Mouse (Mus musculus): Measurements from ENCODE around the gene Mfsd11. TPM values are rescaled to one million over a fixed set of nuclear protein-coding genes. Genes with fewer than 3 reads are reported as not detected.
A peak's percentile ranks its signal among the peaks of the same experiment; 100 is the strongest.
"Not testable (repeated sequence)": the region's sequence is repeated elsewhere in the genome, so short reads cannot be mapped to it uniquely, and the experiment has no call there.

Mfsd11 gene
- polyA plus RNA-seq, 1 experiment from 2014 or later, result 44.8 TPM

DNA sequence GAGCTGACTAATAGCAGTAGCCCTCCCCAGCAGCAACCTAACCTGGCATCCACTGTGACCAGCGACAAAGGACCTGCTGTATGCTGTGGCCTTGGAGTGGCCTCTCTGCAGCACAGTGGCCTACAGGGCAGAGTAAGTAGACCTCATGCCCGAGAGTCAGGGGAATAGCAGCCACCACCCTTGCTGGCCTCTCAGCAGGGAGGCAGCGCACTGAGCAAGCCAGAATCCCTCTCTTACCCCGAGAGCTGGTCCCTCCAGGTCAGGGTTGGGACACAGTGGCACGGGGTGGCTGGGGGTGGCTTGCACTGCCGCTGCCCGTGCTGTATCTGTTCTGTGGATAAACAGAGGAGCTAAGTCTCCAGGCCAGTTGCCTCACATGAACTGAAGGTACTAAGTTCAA, 12.6 kb upstream of the Mfsd11 start:
- no peak overlapping the region for H3K4me3 ChIP-seq (replicated peaks)
- H3K36me3 ChIP-seq, result peaks cover 64% of the 10 kb centered on the region
- H3K27ac ChIP-seq (replicated peaks), result no peak overlapping the region
- 0 out of 2 replicates have a peak overlapping the region, but pooled peaks have one; percentile 15 for H3K4me2 ChIP-seq (replicated peaks)
- 75% methylated on average over 7 of the region's 7 CpGs for WGBS
- no peak for ATAC-seq (ENCODE audit: insufficient number of reproducible peaks, low FRiP score, low TSS enrichment, low read depth)
- H3K27me3 ChIP-seq, result no peaks in the 10 kb centered on the region
- H3K9me3 ChIP-seq (replicated peaks), result no peaks in the 10 kb centered on the region
- no peak overlapping the region for H3K9ac ChIP-seq
- peaks cover 43% of the 10 kb centered on the region for H3K4me1 ChIP-seq

GRCm38 (mm10) chr11:116840748-116841147, 11.5 kb upstream of the Mfsd11 start:
- H3K9ac ChIP-seq, result no peak overlapping the region; the same call in 1 of the 2 replicates
- H3K27ac ChIP-seq (replicated peaks), result no peak overlapping the region
- peaks cover 52% of the 10 kb centered on the region for H3K36me3 ChIP-seq
- no peaks in the 10 kb centered on the region for H3K27me3 ChIP-seq
- 67% methylated on average over 4 of the region's 4 CpGs for WGBS
- H3K4me2 ChIP-seq (replicated peaks), result peak overlapping the region; percentile 71
- peak overlapping the region; percentile 73 for H3K4me3 ChIP-seq (replicated peaks)
- no peak for ATAC-seq (ENCODE audit: insufficient number of reproducible peaks, low FRiP score, low TSS enrichment, low read depth)
- no peaks in the 10 kb centered on the region for H3K9me3 ChIP-seq (replicated peaks)
- H3K4me1 ChIP-seq, result peaks cover 44% of the 10 kb centered on the region

DNA sequence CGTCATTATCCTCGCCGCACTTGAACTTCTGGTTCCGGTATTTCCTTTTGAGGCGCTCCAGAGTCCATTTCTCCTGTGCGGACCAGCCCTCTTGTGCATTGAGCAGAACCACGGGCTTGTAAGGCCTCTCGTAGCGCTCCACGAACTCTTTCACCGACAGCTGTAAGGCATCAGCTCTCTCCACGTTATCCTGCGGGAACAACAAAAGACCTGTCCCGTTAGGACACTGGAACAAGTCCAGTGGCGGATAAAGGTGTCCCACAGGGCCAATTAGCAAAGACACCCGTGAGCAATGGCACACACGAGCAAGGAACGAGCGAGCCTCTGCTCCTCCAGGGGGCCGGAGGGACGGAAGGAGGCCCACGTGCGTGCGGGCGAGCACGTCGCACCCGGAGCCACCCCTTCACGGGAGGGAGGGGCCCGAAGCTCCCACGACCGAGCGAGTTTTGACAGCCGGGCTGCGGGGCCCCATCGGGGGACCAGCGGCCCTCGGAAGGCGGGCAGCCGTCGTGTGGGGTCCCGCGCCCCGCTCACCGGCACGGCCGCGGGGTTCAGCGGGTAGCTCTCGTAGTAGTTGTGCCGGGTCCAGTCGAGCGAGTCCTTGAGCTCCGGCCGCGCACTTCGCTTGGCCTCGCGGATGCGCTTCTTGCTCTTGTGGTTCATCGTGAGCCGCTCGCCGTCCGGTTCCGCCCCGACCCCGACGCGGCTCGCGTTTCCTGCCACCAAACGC, 9.5 kb upstream of the Mfsd11 start:
- H3K36me3 ChIP-seq, result peaks cover 37% of the 10 kb centered on the region

GRCm38 (mm10) chr11:116843261-116844233, 8.7 kb upstream of the Mfsd11 start, which contains the start of the genes Mettl23 and Jmjd6:
TSS of gene Mettl23 (plus strand) at chr11:116843278.
TSS of gene Jmjd6 (minus strand) at chr11:116843449.
- Histone ChIP-seq H3K36me3 (peaks cover 37% of the 10 kb centered on the region), H3K4me3 (replicated peaks) (peak within 1 kb of the TSS; percentile 73), H3K9ac (peak within 1 kb of the TSS; percentile 71), H3K4me1 (peaks cover 46% of the 10 kb centered on the region), H3K9me3 (replicated peaks) (no peaks in the 10 kb centered on the region), H3K4me2 (replicated peaks) (peak within 1 kb of the TSS; percentile 71), H3K27me3 (no peaks in the 10 kb centered on the region), H3K27ac (replicated peaks) (peak within 1 kb of the TSS; percentile 97)
- under 1% methylated on average over 72 of the region's 72 CpGs for WGBS
- ATAC-seq (ENCODE audit: insufficient number of reproducible peaks, low FRiP score, low TSS enrichment, low read depth), result peak; percentile 97

More for the DNA sequence above, 9.5 kb upstream of the Mfsd11 start:
- Histone ChIP-seq H3K9ac (peak overlapping the region; percentile 71), H3K27ac (replicated peaks) (peak overlapping the region; percentile 97), H3K9me3 (replicated peaks) (no peaks in the 10 kb centered on the region), H3K4me2 (replicated peaks) (peak overlapping the region; percentile 71), H3K4me1 (peaks cover 51% of the 10 kb centered on the region), H3K4me3 (replicated peaks) (peak overlapping the region; percentile 73), H3K27me3 (no peaks in the 10 kb centered on the region)
- peak; percentile 71 for ATAC-seq (ENCODE audit: insufficient number of reproducible peaks, low FRiP score, low TSS enrichment, low read depth)
- WGBS, result under 1% methylated on average over 73 of the region's 73 CpGs

- Histone ChIP-seq H3K27me3 (no peaks in the 10 kb centered on the region), H3K4me3 (replicated peaks) (no peak overlapping the region), H3K36me3 (peaks cover 24% of the 10 kb centered on the region), H3K4me2 (replicated peaks) (no peak overlapping the region), H3K9me3 (replicated peaks) (no peaks in the 10 kb centered on the region), H3K9ac (no peak overlapping the region), H3K27ac (replicated peaks) (peak overlapping the region; percentile 13), H3K4me1 (peaks cover 27% of the 10 kb centered on the region)
- 74% methylated on average over 4 of the region's 4 CpGs for WGBS
- no peak for ATAC-seq (ENCODE audit: insufficient number of reproducible peaks, low FRiP score, low TSS enrichment, low read depth)
Measured at GRCm38 (mm10) chr11:116846593-116847181, 5.6 kb upstream of the Mfsd11 start.

- ATAC-seq (ENCODE audit: insufficient number of reproducible peaks, low FRiP score, low TSS enrichment, low read depth), result no peak
- H3K9ac ChIP-seq, result no peak overlapping the region
- WGBS, result 84% methylated on average over 3 of the region's 3 CpGs
- no peaks in the 10 kb centered on the region for H3K27me3 ChIP-seq
- H3K36me3 ChIP-seq, result peaks cover 24% of the 10 kb centered on the region
- H3K27ac ChIP-seq (replicated peaks), result peak overlapping the region; percentile 13
- no peak overlapping the region for H3K4me3 ChIP-seq (replicated peaks)
- H3K4me1 ChIP-seq, result peaks cover 26% of the 10 kb centered on the region
- no peak overlapping the region for H3K4me2 ChIP-seq (replicated peaks)
- H3K9me3 ChIP-seq (replicated peaks), result no peaks in the 10 kb centered on the region
Measured at GRCm38 (mm10) chr11:116847187-116848085, 4.8 kb upstream of the Mfsd11 start.

- Histone ChIP-seq H3K9me3 (replicated peaks) (no peaks in the 10 kb centered on the region), H3K36me3 (peaks cover 24% of the 10 kb centered on the region), H3K9ac (no peak overlapping the region), H3K27me3 (no peaks in the 10 kb centered on the region), H3K27ac (replicated peaks) (0 out of 2 replicates have a peak overlapping the region, but pooled peaks have one; percentile 28), H3K4me1 (peaks cover 26% of the 10 kb centered on the region), H3K4me2 (replicated peaks) (no peak overlapping the region), H3K4me3 (replicated peaks) (no peak overlapping the region)
- WGBS, result 72% methylated on average over 5 of the region's 5 CpGs
- ATAC-seq (ENCODE audit: insufficient number of reproducible peaks, low FRiP score, low TSS enrichment, low read depth), result no peak
Measured at GRCm38 (mm10) chr11:116848086-116848876, 4.0 kb upstream of the Mfsd11 start.

DNA sequence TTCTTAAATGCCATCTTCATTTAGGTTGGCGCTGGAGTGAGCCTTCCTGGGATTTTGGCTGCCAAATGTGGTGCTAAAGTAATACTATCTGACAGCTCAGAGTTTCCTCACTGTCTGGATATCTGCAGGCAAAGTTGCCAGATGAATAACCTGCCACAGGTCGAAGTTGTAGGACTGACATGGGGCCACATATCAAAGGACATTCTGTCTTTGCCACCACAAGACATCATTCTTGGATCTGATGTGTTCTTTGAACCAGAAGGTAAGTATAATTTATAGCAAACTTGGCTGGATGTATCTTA, 3.4 kb upstream of the Mfsd11 start:
- H3K9ac ChIP-seq; H3K27me3 ChIP-seq; H3K4me2 ChIP-seq (replicated peaks); H3K9me3 ChIP-seq (replicated peaks); ATAC-seq (ENCODE audit: insufficient number of reproducible peaks, low FRiP score, low TSS enrichment, low read depth); H3K4me3 ChIP-seq (replicated peaks); H3K27ac ChIP-seq (replicated peaks): not testable (repeated sequence)
- peaks cover 25% of the 10 kb centered on the region for H3K4me1 ChIP-seq
- H3K36me3 ChIP-seq, result peaks cover 24% of the 10 kb centered on the region
- 67% methylated on average over 2 of the region's 2 CpGs for WGBS

DNA sequence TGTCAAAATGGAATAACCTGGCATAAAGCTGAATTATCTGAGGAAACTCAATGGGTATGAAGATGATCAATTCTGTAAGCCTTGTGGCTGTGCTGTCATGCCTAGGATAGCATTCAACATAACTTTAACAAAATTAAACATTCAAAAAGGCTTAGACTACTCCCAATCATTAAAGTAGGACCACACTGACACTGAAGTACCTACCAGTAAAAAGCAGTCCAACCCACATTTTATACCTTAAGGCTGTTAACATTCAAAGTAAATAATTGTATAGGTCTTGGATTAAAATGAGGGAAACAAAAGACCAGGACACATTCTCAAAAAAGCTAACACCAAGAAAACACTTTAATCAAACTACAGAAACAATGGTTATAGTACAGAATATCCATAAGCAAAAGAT, 2.7 kb upstream of the Mfsd11 start:
- Histone ChIP-seq H3K4me2 (replicated peaks) (no peak overlapping the region), H3K36me3 (peaks cover 24% of the 10 kb centered on the region), H3K4me1 (peaks cover 21% of the 10 kb centered on the region), H3K27ac (replicated peaks) (no peak overlapping the region), H3K27me3 (no peaks in the 10 kb centered on the region), H3K9ac (no peak overlapping the region), H3K9me3 (replicated peaks) (no peaks in the 10 kb centered on the region), H3K4me3 (replicated peaks) (no peak overlapping the region)
- no peak for ATAC-seq (ENCODE audit: insufficient number of reproducible peaks, low FRiP score, low TSS enrichment, low read depth)

- Histone ChIP-seq H3K4me2 (replicated peaks) (peak overlapping the region; percentile 79), H3K9ac (no peak overlapping the region), H3K27ac (replicated peaks) (no peak overlapping the region), H3K27me3 (no peaks in the 10 kb centered on the region), H3K4me1 (peaks cover 25% of the 10 kb centered on the region), H3K36me3 (peaks cover 24% of the 10 kb centered on the region), H3K9me3 (replicated peaks) (no peaks in the 10 kb centered on the region), H3K4me3 (replicated peaks) (0 out of 2 replicates have a peak overlapping the region, but pooled peaks have one; percentile 9)
- 51% methylated on average over 4 of the region's 4 CpGs for WGBS
- ATAC-seq (ENCODE audit: insufficient number of reproducible peaks, low FRiP score, low TSS enrichment, low read depth), result no peak
Measured at GRCm38 (mm10) chr11:116850085-116850484, 2.2 kb upstream of the Mfsd11 start.

All from embryonic facial prominence, embryonic 15.5 days (tissue).